Mouse (Mus musculus): ENCODE measurements around the gene Maml1. TPM values are rescaled to one million over a fixed set of nuclear protein-coding genes. Genes with fewer than 3 reads are reported as not detected.

Gene Maml1
- polyA plus RNA-seq, 1 experiment, result 10.9 TPM

DNA sequence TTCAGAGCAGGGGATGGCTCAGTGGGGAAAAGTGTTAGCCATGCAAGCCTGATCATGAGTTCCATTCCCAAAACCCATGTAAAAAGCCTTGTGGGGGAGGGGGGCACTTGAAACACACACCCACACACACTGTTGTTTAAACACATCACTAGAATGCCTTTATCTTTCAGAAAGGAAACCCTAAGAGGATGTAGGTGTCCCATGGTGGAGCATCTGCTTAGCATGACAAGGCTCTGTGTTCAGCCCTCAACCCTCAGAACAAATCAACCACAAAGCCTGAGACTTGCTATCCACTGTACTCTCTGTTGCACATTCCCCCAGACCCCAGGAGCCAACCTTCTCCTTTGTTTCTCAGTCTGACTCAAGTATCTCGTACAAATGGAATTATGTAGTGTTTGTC is 12.1 kb downstream of the Maml1 start:
- no peak for DNase-seq
- Histone ChIP-seq H3K27ac (ENCODE audit: insufficient read depth, low read depth, low read length) (no peak overlapping the region), H3K36me3 (ENCODE audit: control insufficient read depth, insufficient read depth, low read length) (no peaks in the 10 kb centered on the region), H3K27me3 (replicated peaks; ENCODE audit: control insufficient read depth, insufficient read depth, low read length) (no peaks in the 10 kb centered on the region), H3K4me3 (ENCODE audit: insufficient read depth, low read depth, low read length) (no peak overlapping the region), H3K4me1 (ENCODE audit: control insufficient read depth, insufficient read depth, low read length) (peaks cover 3% of the 10 kb centered on the region; the same call in 1 of the 2 replicates)
- no peak for TF ChIP-seq POLR2A (IDR thresholded peaks at IDR 0.05; ENCODE audit: low read depth, low read length)
- TF ChIP-seq CTCF (conservative IDR thresholded peaks at IDR 0.05; ENCODE audit: insufficient read depth, insufficient read length, low read depth, low read length), result no peak
- 79% methylated on average over 1 of the region's 1 CpGs for WGBS

DNA sequence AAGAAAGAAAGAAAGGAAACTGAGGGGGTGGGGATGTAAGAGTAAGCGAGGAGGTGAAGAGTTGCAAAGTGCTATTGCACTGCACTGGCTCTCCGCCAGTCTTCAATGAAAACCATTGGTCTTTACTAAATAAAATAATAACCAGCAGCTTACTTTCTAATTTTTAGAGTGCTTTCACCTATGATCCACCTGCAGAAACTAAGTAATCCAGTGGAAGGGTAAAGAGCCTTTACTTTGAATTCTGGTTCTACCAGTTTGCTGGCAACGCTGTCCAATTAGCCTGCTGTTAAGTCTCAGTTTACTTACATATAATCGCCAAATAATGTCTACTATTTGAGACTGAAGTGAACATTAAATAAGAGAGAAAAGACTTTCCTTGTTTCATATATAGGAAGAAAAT is 13.1 kb downstream of the Maml1 start:
- TF ChIP-seq CTCF (conservative IDR thresholded peaks at IDR 0.05; ENCODE audit: insufficient read depth, insufficient read length, low read depth, low read length) (no peak), POLR2A (IDR thresholded peaks at IDR 0.05; ENCODE audit: low read depth, low read length) (no peak)
- H3K4me1 ChIP-seq (ENCODE audit: control insufficient read depth, insufficient read depth, low read length), result peaks cover 3% of the 10 kb centered on the region; the same call in 1 of the 2 replicates
- H3K27me3 ChIP-seq (replicated peaks; ENCODE audit: control insufficient read depth, insufficient read depth, low read length), result no peaks in the 10 kb centered on the region
- H3K27ac ChIP-seq (ENCODE audit: insufficient read depth, low read depth, low read length), result no peak overlapping the region
- no peaks in the 10 kb centered on the region for H3K36me3 ChIP-seq (ENCODE audit: control insufficient read depth, insufficient read depth, low read length)
- DNase-seq, result no peak
- WGBS, result 65% methylated on average over 4 of the region's 4 CpGs
- no peak overlapping the region for H3K4me3 ChIP-seq (ENCODE audit: insufficient read depth, low read depth, low read length)

DNA sequence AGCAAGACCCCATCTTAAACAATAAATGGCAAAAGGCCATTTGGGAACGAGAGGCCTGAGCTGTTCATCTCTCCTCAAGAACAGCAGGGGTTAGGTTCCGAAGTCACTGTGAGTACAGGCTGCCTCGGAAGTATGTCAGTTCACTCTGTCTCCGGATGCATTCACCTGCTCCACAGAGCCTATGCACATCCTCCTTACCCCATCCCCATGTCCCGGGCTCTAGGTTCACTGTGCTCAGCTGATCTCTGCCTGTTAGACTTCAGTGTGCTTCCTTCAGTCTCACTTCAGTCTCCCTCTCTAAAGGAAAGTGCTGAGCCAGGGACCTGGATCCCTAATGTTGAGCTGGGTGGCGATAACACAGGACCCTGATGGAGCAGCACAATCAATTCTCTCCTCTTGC is 14.4 kb downstream of the Maml1 start:
- peaks cover 3% of the 10 kb centered on the region; the same call in 1 of the 2 replicates for H3K4me1 ChIP-seq (ENCODE audit: control insufficient read depth, insufficient read depth, low read length)
- TF ChIP-seq POLR2A (IDR thresholded peaks at IDR 0.05; ENCODE audit: low read depth, low read length), result no peak
- no peak for TF ChIP-seq CTCF (conservative IDR thresholded peaks at IDR 0.05; ENCODE audit: insufficient read depth, insufficient read length, low read depth, low read length)
- 87% methylated on average over 6 of the region's 6 CpGs for WGBS
- no peaks in the 10 kb centered on the region for H3K36me3 ChIP-seq (ENCODE audit: control insufficient read depth, insufficient read depth, low read length)
- no peak overlapping the region for H3K27ac ChIP-seq (ENCODE audit: insufficient read depth, low read depth, low read length)
- DNase-seq, result no peak
- H3K27me3 ChIP-seq (replicated peaks; ENCODE audit: control insufficient read depth, insufficient read depth, low read length), result no peaks in the 10 kb centered on the region
- no peak overlapping the region for H3K4me3 ChIP-seq (ENCODE audit: insufficient read depth, low read depth, low read length)

DNA sequence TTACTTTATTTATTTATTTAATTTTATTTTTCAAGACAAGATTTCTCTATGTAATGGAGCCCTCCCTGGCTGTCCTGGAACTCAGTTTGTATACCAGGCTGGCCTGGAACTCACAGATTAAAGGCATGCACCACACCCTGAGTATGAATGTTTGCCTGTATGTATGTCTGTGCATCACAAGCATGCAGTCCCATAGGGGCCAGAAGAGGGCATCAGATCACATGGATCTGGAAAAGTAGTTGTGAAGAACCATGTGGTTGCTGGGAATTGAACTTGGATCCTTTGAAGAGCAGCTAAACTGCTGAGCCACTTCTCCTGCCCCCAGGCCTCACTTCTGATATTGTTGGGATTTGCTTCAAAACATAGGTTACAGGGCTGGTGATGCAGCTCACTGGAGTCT is 15.1 kb downstream of the Maml1 start:
- H3K4me1 ChIP-seq (ENCODE audit: control insufficient read depth, insufficient read depth, low read length), result peaks cover 3% of the 10 kb centered on the region; the same call in 1 of the 2 replicates
- no peak overlapping the region for H3K27ac ChIP-seq (ENCODE audit: insufficient read depth, low read depth, low read length)
- H3K36me3 ChIP-seq (ENCODE audit: control insufficient read depth, insufficient read depth, low read length), result no peaks in the 10 kb centered on the region
- no peaks in the 10 kb centered on the region for H3K27me3 ChIP-seq (replicated peaks; ENCODE audit: control insufficient read depth, insufficient read depth, low read length)
- TF ChIP-seq POLR2A (IDR thresholded peaks at IDR 0.05; ENCODE audit: low read depth, low read length) (no peak), CTCF (conservative IDR thresholded peaks at IDR 0.05; ENCODE audit: insufficient read depth, insufficient read length, low read depth, low read length) (0 out of 2 replicates have a peak, but pooled peaks have one; percentile 1)
- H3K4me3 ChIP-seq (ENCODE audit: insufficient read depth, low read depth, low read length), result no peak overlapping the region
- no peak for DNase-seq

DNA sequence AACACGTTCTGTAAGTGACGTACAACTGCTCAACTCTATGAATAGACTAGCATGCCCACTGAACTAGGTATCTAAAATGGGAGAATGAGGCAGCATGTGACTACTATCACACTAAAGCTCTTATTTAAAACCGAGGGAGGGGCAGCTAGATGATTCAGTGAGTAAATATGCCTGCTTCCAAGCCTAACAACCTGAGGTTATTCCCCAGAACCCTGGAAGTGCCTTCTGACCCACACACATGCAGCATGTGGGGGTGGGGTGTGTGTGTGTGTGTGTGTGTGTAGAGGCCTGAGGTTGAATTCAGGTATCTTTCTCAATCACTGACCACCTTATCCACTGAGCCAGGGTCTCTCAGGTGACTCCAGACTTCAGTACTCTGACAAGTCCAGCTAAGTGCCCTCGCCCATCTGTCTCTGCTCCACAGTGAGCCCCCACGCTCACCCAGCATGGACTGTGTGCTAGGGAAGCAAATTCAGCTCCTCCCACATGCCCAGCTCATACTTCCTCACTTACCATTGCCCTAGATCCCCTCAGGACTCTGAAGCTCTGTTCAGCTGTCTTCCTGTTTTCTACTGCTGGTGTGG is 16.5 kb downstream of the Maml1 start:
- Histone ChIP-seq H3K27me3 (replicated peaks; ENCODE audit: control insufficient read depth, insufficient read depth, low read length) (no peaks in the 10 kb centered on the region), H3K4me3 (ENCODE audit: insufficient read depth, low read depth, low read length) (no peak overlapping the region), H3K36me3 (ENCODE audit: control insufficient read depth, insufficient read depth, low read length) (no peaks in the 10 kb centered on the region), H3K27ac (ENCODE audit: insufficient read depth, low read depth, low read length) (no peak overlapping the region), H3K4me1 (ENCODE audit: control insufficient read depth, insufficient read depth, low read length) (peaks cover 3% of the 10 kb centered on the region; the same call in 1 of the 2 replicates)
- no peak for DNase-seq
- TF ChIP-seq POLR2A (IDR thresholded peaks at IDR 0.05; ENCODE audit: low read depth, low read length) (no peak), CTCF (conservative IDR thresholded peaks at IDR 0.05; ENCODE audit: insufficient read depth, insufficient read length, low read depth, low read length) (no peak)
- 62% methylated on average over 5 of the region's 5 CpGs for WGBS

DNA sequence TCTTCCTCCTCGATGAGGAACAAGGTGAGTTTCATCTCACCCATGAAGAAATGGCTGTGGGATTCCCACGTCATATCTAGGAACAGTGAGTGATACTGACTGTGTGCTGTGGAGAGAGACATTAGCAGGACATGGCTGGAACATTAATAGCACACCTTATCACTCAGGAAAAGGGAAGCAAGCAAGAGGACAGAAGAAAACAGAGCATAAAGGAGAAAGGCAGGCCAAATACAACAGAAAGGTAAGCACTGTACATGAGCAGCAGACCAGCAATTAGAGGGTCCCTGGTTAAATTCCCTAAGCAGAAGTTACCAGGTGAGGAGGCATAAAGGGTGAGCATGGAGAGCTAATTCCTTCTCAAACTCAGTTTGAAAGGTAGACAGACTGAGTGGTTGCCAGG is 17.0 kb downstream of the Maml1 start:
- TF ChIP-seq POLR2A (IDR thresholded peaks at IDR 0.05; ENCODE audit: low read depth, low read length) (no peak), CTCF (conservative IDR thresholded peaks at IDR 0.05; ENCODE audit: insufficient read depth, insufficient read length, low read depth, low read length) (no peak)
- DNase-seq, result no peak
- Histone ChIP-seq H3K36me3 (ENCODE audit: control insufficient read depth, insufficient read depth, low read length) (no peaks in the 10 kb centered on the region), H3K27ac (ENCODE audit: insufficient read depth, low read depth, low read length) (no peak overlapping the region), H3K27me3 (replicated peaks; ENCODE audit: control insufficient read depth, insufficient read depth, low read length) (no peaks in the 10 kb centered on the region), H3K4me3 (ENCODE audit: insufficient read depth, low read depth, low read length) (no peak overlapping the region), H3K4me1 (ENCODE audit: control insufficient read depth, insufficient read depth, low read length) (peaks cover 3% of the 10 kb centered on the region; the same call in 1 of the 2 replicates)
- WGBS, result 80% methylated on average over 2 of the region's 2 CpGs

DNA sequence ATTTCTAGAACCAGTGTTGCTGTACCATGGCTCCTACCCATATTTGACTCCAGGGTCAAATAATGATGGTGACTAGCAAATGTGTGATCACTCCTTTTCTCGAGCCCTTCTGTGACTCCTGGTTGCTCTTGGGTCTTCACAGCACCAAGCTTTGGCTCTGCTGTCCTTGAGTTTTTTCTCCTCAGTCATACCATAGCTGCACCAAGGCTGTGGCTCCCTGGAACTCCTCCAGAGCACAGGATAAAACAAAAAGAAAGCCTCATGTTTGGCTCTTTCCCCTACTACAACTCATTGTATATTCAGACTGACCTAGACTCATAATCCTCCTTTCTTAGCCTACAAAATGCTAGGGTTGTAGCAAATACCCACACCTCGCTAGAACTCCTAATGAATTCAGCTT is 19.3 kb downstream of the Maml1 start:
- WGBS, result 85% methylated on average over 2 of the region's 2 CpGs
- Histone ChIP-seq H3K36me3 (ENCODE audit: control insufficient read depth, insufficient read depth, low read length) (no peaks in the 10 kb centered on the region), H3K27me3 (replicated peaks; ENCODE audit: control insufficient read depth, insufficient read depth, low read length) (no peaks in the 10 kb centered on the region), H3K27ac (ENCODE audit: insufficient read depth, low read depth, low read length) (no peak overlapping the region), H3K4me1 (ENCODE audit: control insufficient read depth, insufficient read depth, low read length) (peaks cover 4% of the 10 kb centered on the region; the same call in 1 of the 2 replicates), H3K4me3 (ENCODE audit: insufficient read depth, low read depth, low read length) (no peak overlapping the region)
- TF ChIP-seq POLR2A (IDR thresholded peaks at IDR 0.05; ENCODE audit: low read depth, low read length), result no peak
- no peak for TF ChIP-seq CTCF (conservative IDR thresholded peaks at IDR 0.05; ENCODE audit: insufficient read depth, insufficient read length, low read depth, low read length)
- no peak for DNase-seq
